In genomic region chr3:153658051-153658777, GRCm38 (mm10) we compare ENCODE assay signal across 8 mouse cellular contexts.
DNase-seq lines count a peak whose midpoint lies in the region; ATAC-seq lines count a peak whose summit lies in the region.

No protein-coding gene starts in this region.

- no peak overlapping the region for H3K4me3 ChIP-seq in neural tube, embryonic 12.5 days
- no peak overlapping the region for H3K4me3 ChIP-seq in forebrain, embryonic 10.5 days
- no peak overlapping the region for H3K4me3 ChIP-seq in kidney, embryonic 14.5 days (ENCODE audit: low read length)

- H3K27me3 ChIP-seq in neural tube, embryonic 12.5 days (replicated peaks) = 0 out of 2 replicates have a peak, but pooled peaks cover 3% of the 10 kb centered on the region
- no peaks in the 10 kb centered on the region for H3K27me3 ChIP-seq in forebrain, embryonic 10.5 days (ENCODE audit: poor library complexity, severe bottlenecking)
- no peaks in the 10 kb centered on the region for H3K27me3 ChIP-seq in kidney, embryonic 14.5 days (ENCODE audit: control insufficient read depth, insufficient read depth, low read length)

- no peak overlapping the region for H3K4me2 ChIP-seq in neural tube, embryonic 12.5 days (replicated peaks)
- H3K4me2 ChIP-seq in kidney, embryonic 14.5 days (replicated peaks; ENCODE audit: low read depth, low read length) = no peak overlapping the region

- H3K9me3 ChIP-seq in neural tube, embryonic 12.5 days = no peaks in the 10 kb centered on the region
- H3K9me3 ChIP-seq in forebrain, embryonic 10.5 days = no peaks in the 10 kb centered on the region
- no peaks in the 10 kb centered on the region for H3K9me3 ChIP-seq in kidney, embryonic 14.5 days (ENCODE audit: control insufficient read depth, low read length)

- H3K36me3 ChIP-seq in neural tube, embryonic 12.5 days = no peaks in the 10 kb centered on the region
- H3K36me3 ChIP-seq in forebrain, embryonic 10.5 days (replicated peaks) = 0 out of 2 replicates have a peak, but pooled peaks cover 3% of the 10 kb centered on the region
- 0 out of 2 replicates have a peak, but pooled peaks cover 2% of the 10 kb centered on the region for H3K36me3 ChIP-seq in kidney, embryonic 14.5 days (ENCODE audit: control insufficient read depth, insufficient read depth, low read length)

- no peak overlapping the region for H3K27ac ChIP-seq in neural tube, embryonic 12.5 days
- no peak overlapping the region for H3K27ac ChIP-seq in forebrain, embryonic 10.5 days
- no peak overlapping the region for H3K27ac ChIP-seq in kidney, embryonic 14.5 days (ENCODE audit: low read depth, low read length)

- ATAC-seq in neural tube, embryonic 12.5 days (ENCODE audit: low FRiP score, low read depth) = 0 out of 2 replicates have a peak, but pooled peaks have one; percentile 26
- peak; percentile 25; the same call in 1 of the 2 replicates for ATAC-seq in kidney, embryonic 14.5 days (ENCODE audit: low FRiP score, low TSS enrichment)

- 75% methylated on average over 22 of the region's 22 CpGs for WGBS in neural tube, embryonic 12.5 days
- 74% methylated on average over 22 of the region's 22 CpGs for WGBS in forebrain, embryonic 10.5 days
- WGBS in kidney, embryonic 14.5 days = 72% methylated on average over 22 of the region's 22 CpGs

- peaks cover 27% of the 10 kb centered on the region for H3K4me1 ChIP-seq in neural tube, embryonic 12.5 days
- H3K4me1 ChIP-seq in forebrain, embryonic 10.5 days = peaks cover 47% of the 10 kb centered on the region
- peaks cover 22% of the 10 kb centered on the region for H3K4me1 ChIP-seq in kidney, embryonic 14.5 days (ENCODE audit: control insufficient read depth, insufficient read depth, low read length)

- no peak overlapping the region for H3K9ac ChIP-seq in neural tube, embryonic 12.5 days
- no peak overlapping the region for H3K9ac ChIP-seq in kidney, embryonic 14.5 days (ENCODE audit: low read depth, low read length)

- DNase-seq in neural tube, embryonic 10.5 days (ENCODE audit: extremely low spot score, low spot score) = no peak
- peak; percentile 53 for DNase-seq in c-Kit-positive CD71-positive TER-119-negative erythroid progenitor cells, embryonic 14.5 days (ENCODE audit: low read depth)
- DNase-seq in forebrain, embryonic 10.5 days (ENCODE audit: extremely low spot score, low spot score) = peak; percentile 37
- peak; percentile 21 to 23 for DNase-seq in lung, adult 18-20 months
- DNase-seq in right cerebral cortex, postnatal 4 days = peak; percentile 33
- DNase-seq in ovary, adult 18-20 months (ENCODE audit: low spot score) = no peak

Comparison
In these comparisons a context has a peak if more than half of its experiments do, and no peak if none do; other contexts are left out.
1. DNase-seq: peak in c-Kit-positive CD71-positive TER-119-negative erythroid progenitor cells, embryonic 14.5 days (single experiment), forebrain, embryonic 10.5 days (single experiment), lung, adult 18-20 months (2 of 2) and right cerebral cortex, postnatal 4 days (single experiment); none in neural tube, embryonic 10.5 days (single experiment) and ovary, adult 18-20 months (single experiment).